Mouse (Mus musculus) heart, postnatal 4 days (tissue): ENCODE data around the gene Top3a. TPM values are rescaled to one million over a fixed set of nuclear protein-coding genes. Genes with fewer than 3 reads are reported as not detected.

Experiments
- DNase-seq: peaks from one replicate; pipeline ENCODE4 v3.0.0; 2021
- microRNA-seq, 2 experiments: library from miRNA; unstranded; fragments of <30 nt; microRNA quantifications; one replicate each; pipeline ENCODE4 v1.2.0; 2021 to 2022
- total RNA-seq, 2 experiments: library from RNA; stranded (reverse); gene quantifications; 2 replicates each; pipeline ENCODE4 v1.2.3; 2021

Top3a gene
- total RNA-seq, 2 experiments from 2014 or later = 7.7 to 8.0 TPM

GRCm38 (mm10) chr11:60711218-60711617, 65.9 kb downstream of the Top3a start:
- peak; percentile 3 for DNase-seq

- DNase-seq = peak; percentile 3
These were observed 67.4 kb downstream of the Top3a start for GRCm38 (mm10) chr11:60709481-60710465.

- peak; percentile 4 for DNase-seq
These were observed 68.5 kb downstream of the Top3a start for GRCm38 (mm10) chr11:60708631-60709030.

DNA sequence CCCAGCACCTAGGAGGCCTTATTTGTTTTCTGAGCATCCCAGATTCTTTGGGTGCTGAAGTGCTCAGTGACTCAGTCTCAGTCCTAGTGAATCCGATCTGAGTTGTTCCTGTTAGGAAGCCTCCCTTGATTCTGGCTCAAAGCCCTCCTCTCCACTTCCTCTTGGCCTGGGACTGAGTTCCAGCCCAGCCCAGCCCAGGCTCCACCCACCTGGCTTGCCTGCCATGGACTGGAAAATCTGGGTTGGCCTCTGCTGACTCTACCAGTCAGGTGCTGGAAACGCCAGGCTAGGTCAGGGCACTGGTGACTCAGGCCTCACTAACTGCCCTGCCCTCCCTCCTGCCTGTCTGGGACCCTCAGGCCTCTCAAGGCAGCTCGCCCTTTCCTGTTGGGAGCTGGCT, 69.5 kb downstream of the Top3a start:
- DNase-seq = peak; percentile 88

GRCm38 (mm10) chr11:60706696-60707480, 70.3 kb downstream of the Top3a start:
- DNase-seq = peak; percentile 10

GRCm38 (mm10) chr11:60706076-60706475, 71.1 kb downstream of the Top3a start:
- peak; percentile 4 for DNase-seq

DNA sequence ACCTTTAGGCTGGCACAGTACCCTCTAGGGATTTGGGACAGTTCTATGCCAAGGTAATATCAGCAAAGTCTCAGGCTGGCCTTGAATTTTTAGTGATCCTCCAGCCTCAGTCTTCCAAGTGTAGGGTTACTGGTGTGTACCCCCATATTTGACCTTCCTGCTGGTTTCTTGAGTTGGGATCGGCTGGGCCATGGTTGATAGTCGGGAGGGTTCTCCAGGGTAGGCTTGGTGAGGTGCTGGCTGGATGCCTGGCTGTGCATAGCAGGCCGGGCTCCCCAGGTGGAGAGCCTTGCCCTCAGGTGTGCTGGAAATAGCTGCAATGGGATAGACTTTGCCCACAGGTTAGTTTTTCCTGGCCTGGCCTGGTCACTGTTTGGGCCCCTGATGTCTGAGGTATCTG, 71.9 kb downstream of the Top3a start:
- DNase-seq = no peak

DNA sequence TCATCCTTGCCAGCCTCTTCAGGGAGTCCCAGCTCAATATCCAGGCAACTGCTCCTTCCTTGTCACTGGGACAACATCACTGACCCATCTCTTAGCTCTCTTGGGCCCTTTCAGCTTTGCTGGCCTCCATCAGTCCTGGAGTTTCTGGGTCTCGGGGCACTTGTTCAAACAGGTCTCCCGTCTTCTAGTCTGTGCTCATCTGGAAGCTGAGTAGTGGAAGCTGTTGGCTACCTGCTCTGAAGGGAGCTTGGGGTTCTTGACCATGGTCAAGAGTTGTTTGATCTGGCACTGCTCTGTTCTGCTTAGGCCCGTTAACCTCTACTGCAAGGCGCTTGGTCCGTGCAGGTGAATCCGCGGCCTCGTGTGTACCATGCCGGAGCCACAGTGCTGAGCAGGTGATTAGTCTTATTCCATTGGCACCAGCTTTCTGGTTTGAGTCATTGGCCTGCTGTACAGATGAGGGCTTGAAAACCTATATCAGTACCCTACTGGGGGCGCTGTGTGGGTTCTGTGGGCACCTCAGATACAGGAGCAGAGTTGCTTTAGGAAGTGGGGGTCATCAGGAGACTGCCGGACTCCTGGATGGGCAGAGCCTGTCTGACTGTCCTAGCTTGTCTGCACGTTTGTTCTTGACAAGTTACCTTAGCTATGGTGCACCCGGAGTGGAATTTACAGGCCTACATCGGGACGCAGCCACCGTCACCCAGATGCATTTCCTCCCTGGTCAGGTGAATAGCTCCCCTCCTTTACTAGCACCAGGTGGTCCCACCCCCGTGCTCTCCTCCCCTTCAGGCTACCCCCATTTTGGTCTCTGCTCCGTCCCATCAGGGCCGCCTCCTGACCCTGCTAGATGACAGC, 72.9 kb downstream of the Top3a start:
- DNase-seq = no peak

- DNase-seq = peak; percentile 79
These were observed 74.0 kb downstream of the Top3a start for GRCm38 (mm10) chr11:60703131-60703530.

- peak; percentile 7 for DNase-seq
These were observed 75.6 kb downstream of the Top3a start for GRCm38 (mm10) chr11:60701611-60702010.

- peak; percentile 4 for DNase-seq
These were observed 76.6 kb downstream of the Top3a start for GRCm38 (mm10) chr11:60700320-60701185.

DNA sequence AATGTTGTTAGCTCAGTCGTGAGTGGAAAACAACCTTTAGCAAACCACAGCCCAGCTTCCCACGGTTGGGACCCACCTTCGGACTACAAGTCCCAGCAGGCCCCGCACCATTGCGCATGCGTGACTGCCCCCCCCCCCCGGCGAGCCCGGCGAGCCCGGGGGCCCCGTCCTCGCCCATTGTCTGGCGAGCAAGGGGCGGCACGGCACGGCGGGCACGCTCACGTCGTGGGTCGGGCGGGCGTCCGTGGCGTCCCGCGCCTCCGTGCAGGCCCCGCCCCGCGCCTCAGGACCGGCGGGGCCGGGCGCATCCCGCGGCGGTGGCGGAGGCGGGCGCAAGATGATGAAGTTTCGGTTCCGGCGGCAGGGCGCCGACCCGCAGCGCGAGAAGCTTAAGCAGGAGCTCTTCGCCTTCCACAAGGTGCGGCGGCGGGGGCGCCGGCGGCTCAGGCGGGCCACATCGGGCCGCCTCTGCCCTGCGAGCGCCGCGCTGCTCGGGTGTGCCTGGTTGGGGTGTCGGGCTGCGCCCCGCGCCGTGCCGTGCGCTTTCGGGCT, 77.6 kb downstream of the Top3a start, which contains the start of gene Llgl1:
Gene Llgl1 (plus strand): TSS at position 200 of the 552 bp plus-strand sequence.
- DNase-seq = peak; percentile 89

GRCm38 (mm10) chr11:60698806-60699523, 78.2 kb downstream of the Top3a start:
- DNase-seq = peak; percentile 85

DNA sequence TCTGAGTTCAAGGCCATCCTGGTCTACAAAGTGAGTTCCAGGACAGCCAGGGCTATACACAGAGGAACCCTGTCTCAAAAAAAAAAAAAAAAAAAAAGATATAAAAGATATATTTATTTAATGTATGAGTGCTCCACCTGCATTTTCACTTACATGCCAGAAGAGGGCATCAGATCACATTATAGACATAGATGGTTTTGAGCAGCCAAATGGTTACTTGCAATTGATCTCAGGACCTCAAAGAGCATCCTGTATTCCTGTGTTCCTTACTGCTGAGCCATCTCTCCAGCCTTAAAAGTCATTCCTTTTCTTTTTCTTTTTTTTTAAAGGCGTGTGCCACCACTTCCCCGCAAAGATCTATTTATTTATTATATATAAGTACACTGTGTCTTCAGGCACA, 79.6 kb downstream of the Top3a start:
- no peak for DNase-seq

DNA sequence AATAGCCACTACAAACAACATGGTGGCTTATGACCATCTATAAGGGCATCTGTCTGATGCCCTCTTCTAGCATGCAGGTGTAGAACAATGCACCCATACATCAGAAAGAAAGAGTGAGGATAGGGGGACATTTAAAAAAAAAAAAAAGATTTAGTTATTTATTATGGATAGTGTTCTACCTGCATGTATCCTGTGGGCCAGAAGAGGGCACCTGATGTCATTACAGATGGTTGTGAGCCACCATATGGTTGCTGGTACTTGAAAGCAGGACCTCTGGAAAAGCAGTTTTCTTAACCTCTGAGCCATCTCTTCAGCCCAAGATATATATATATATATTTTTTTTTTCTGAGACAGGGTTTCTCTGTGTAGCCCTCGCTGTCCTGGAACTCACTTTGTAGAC, 81.0 kb downstream of the Top3a start:
- DNase-seq = no peak

Small RNA genes lying within 50 kb of the gene (microRNA-seq; reads per million reads assigned to microRNA genes)
- 4.8 to 17.4 reads per million in 2 experiments for gene Mir5100

Other genes starting within 250 kb of the Top3a start
- gene Alkbh5, start 241.0 kb downstream of the Top3a start, total RNA-seq = 10 to 100 TPM; 69.1 to 71.9 TPM
- gene Llgl1, start 77.6 kb downstream of the Top3a start, total RNA-seq = 10 to 100 TPM; 26.6 to 28.4 TPM
- gene Flii, start 50.1 kb downstream of the Top3a start, total RNA-seq = 100 to 1,000 TPM; 104 to 107 TPM
- gene Mief2, start 49.0 kb downstream of the Top3a start, total RNA-seq = 10 to 100 TPM; 20.7 to 24.8 TPM
- 10 to 100 TPM; 15.8 to 16.2 TPM for gene Smcr8, start 159 bp upstream of the Top3a start, total RNA-seq
- gene Shmt1, start 34.4 kb upstream of the Top3a start, total RNA-seq = 10 to 100 TPM; 24.7 to 26.8 TPM
- 10 to 100 TPM; 17.1 to 19.7 TPM for gene Dhrs7b, start 53.3 kb upstream of the Top3a start, total RNA-seq
- 10 to 100 TPM; 37.5 to 43.4 TPM for gene Tmem11, start 101.9 kb upstream of the Top3a start, total RNA-seq
- gene Natd1, start 137.4 kb upstream of the Top3a start, total RNA-seq = 10 to 100 TPM; 24.4 to 27.6 TPM
- 10 to 100 TPM; 38.8 to 42.3 TPM for gene Map2k3, start 154.7 kb upstream of the Top3a start, total RNA-seq
- gene Kcnj12, start 245.2 kb upstream of the Top3a start, total RNA-seq = 10 to 100 TPM; 18.3 to 21.0 TPM